Mouse (Mus musculus): ENCODE data around the gene Fam32a. TPM values are rescaled to one million over a fixed set of nuclear protein-coding genes. Genes with fewer than 3 reads are reported as not detected.

Fam32a gene
- total and polyA plus RNA-seq, 3 experiments, result 33.1 to 43.0 (median 34.6) TPM

DNA sequence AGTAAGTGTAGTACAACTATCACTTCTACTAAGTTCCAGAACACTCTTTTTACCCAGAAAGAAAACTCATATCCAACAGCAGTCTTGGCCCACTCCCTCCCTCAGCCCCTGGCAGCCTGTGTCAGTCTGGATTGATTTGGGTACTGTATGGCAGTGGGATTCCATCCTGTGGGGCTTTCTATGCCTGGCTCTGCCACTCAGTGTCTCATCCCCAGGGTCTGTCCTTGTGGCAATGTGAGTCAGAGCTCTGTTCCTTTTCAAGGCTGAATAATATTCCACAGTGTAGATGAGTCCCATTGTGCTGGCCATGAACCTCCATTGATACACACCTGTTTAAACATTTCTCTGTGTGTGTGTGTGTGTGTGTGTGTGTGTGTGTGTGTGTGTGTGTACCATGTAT, 47.1 kb downstream of the Fam32a start:
- TF ChIP-seq ZNF384 (IDR thresholded peaks at IDR 0.05; ENCODE audit: low read depth, low read length) (no peak), MAFK (IDR thresholded peaks at IDR 0.05; ENCODE audit: insufficient replicate concordance, low read length) (no peak), MAX (IDR thresholded peaks at IDR 0.05; ENCODE audit: low read length) (no peak)
- Histone ChIP-seq H3K9ac (ENCODE audit: insufficient read depth, low read depth) (no peak overlapping the region), H3K36me3 (replicated peaks in 1 of 2; ENCODE audit: control insufficient read depth in 1 of 2, insufficient read depth in 1 of 2, low read length in 1 of 2) (no peaks in the 10 kb centered on the region), H3K4me2 (ENCODE audit: insufficient read depth, low read depth, poor library complexity, severe bottlenecking) (no peak overlapping the region), H3K9me3 (replicated peaks; ENCODE audit: low read length) (no peaks in the 10 kb centered on the region), H3K79me2 (replicated peaks; ENCODE audit: control insufficient read depth, extremely low read depth, insufficient read depth, poor library complexity, severe bottlenecking) (no peaks in the 10 kb centered on the region), H3K27me3 (replicated peaks) (no peaks in the 10 kb centered on the region), H3K4me3 (replicated peaks in 1 of 3; ENCODE audit: low read depth in 2 of 3, low read length in 2 of 3, poor library complexity in 1 of 3) (no peak overlapping the region), H3K27ac (ENCODE audit: insufficient read depth, low read depth) (no peak overlapping the region), H3K4me1 (ENCODE audit: control insufficient read depth in 1 of 2, insufficient read depth in 2 of 2) (peaks cover 6 to 49% of the 10 kb centered on the region in 2 experiments; a peak in 3 of 4 replicates)
- dilution Hi-C loops (cut with MboI; ENCODE audit: extremely low pct_ligation_motif_present, extremely low pct_unique_long_range_greater_than_20kb, low sequenced_read_pairs), result no loop called here
- in situ Hi-C loops (cut with MboI; ENCODE audit: low pct_ligation_motif_present, low pct_unique_long_range_greater_than_20kb, low sequenced_read_pairs), result loop anchor here (5.0 kb wide), 1 partner anchor 106 kb away; no protein-coding TSS in a partner anchor
- no peak for DNase-seq (ENCODE audit: extremely low read depth)

DNA sequence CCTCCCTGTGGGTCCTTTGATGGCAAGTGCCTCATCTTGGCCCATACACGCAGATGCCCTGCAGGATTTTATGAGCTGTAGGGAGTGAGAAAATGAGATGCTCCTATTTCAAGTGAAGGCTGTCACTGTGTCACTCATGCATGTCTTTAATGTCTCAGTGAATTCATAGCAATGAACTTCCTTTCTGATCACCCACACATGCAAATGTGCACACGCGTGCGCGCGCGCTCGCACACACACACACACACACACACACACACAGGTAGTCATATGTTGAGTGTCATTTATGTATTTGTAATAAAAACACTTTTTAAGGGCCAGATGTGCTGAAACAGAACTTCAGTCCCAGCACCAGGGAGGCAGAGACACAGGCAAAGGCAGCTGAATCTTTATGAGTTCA, 47.6 kb downstream of the Fam32a start:
- DNase-seq (ENCODE audit: extremely low read depth), result no peak
- H3K36me3 ChIP-seq (replicated peaks in 1 of 2; ENCODE audit: control insufficient read depth in 1 of 2, insufficient read depth in 1 of 2, low read length in 1 of 2), result no peaks in the 10 kb centered on the region
- no peaks in the 10 kb centered on the region for H3K27me3 ChIP-seq (replicated peaks)
- no peak overlapping the region for H3K4me2 ChIP-seq (ENCODE audit: insufficient read depth, low read depth, poor library complexity, severe bottlenecking)
- no peak overlapping the region for H3K27ac ChIP-seq (ENCODE audit: insufficient read depth, low read depth)
- no peak overlapping the region for H3K9ac ChIP-seq (ENCODE audit: insufficient read depth, low read depth)
- H3K9me3 ChIP-seq (replicated peaks; ENCODE audit: low read length), result no peaks in the 10 kb centered on the region
- in situ Hi-C loops (cut with MboI; ENCODE audit: low pct_ligation_motif_present, low pct_unique_long_range_greater_than_20kb, low sequenced_read_pairs) (loop anchor here (5.0 kb wide), 1 partner anchor 105 kb away; no protein-coding TSS in a partner anchor), dilution Hi-C loops (cut with MboI; ENCODE audit: extremely low pct_ligation_motif_present, extremely low pct_unique_long_range_greater_than_20kb, low sequenced_read_pairs) (no loop called here)
- no peaks in the 10 kb centered on the region for H3K79me2 ChIP-seq (replicated peaks; ENCODE audit: control insufficient read depth, extremely low read depth, insufficient read depth, poor library complexity, severe bottlenecking)
- TF ChIP-seq MYC (IDR thresholded peaks at IDR 0.05; ENCODE audit: low read depth, low read length) (no peak), PAX5 (IDR thresholded peaks at IDR 0.05; ENCODE audit: low read length) (no peak), ZMIZ1 (IDR thresholded peaks at IDR 0.05; ENCODE audit: low read depth, low read length) (no peak), BHLHE40 (IDR thresholded peaks at IDR 0.05; ENCODE audit: low read depth, low read length) (no peak), MAZ (IDR thresholded peaks at IDR 0.05; ENCODE audit: low read depth, low read length) (no peak), POLR2AphosphoS2 (IDR thresholded peaks at IDR 0.05; ENCODE audit: low read depth, low read length) (no peak), SMC3 (IDR thresholded peaks at IDR 0.05; ENCODE audit: low read depth, low read length) (no peak), NELFE (IDR thresholded peaks at IDR 0.05; ENCODE audit: low read depth, low read length) (no peak)
- H3K4me1 ChIP-seq (ENCODE audit: control insufficient read depth in 1 of 2, insufficient read depth in 2 of 2), result peaks cover 6 to 49% of the 10 kb centered on the region in 2 experiments
- H3K4me3 ChIP-seq (replicated peaks in 1 of 3; ENCODE audit: low read depth in 2 of 3, low read length in 2 of 3, poor library complexity in 1 of 3), result no peak overlapping the region

DNA sequence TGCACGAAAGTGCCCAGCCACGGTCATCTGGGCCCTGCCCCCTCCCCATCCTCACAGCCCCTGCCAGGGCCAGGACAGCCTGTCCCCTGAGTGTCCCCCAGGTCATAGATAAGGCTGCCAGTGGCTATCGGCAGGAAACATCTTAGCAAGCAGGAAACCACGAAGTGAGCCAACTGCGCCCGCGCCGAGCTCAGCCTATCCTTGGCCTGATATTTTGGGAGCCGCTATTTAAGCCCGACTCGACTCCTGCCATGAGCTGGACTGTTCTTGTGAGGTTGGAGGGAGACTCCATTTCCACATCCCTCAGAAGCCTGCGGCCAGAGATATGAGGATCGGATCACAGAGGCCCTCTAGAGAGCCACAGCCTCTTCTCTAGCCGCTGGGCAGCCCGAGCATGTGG, 48.8 kb downstream of the Fam32a start:
- no peak overlapping the region for H3K4me2 ChIP-seq (ENCODE audit: insufficient read depth, low read depth, poor library complexity, severe bottlenecking)
- TF ChIP-seq CHD2 (IDR thresholded peaks at IDR 0.05; ENCODE audit: low read length), result no peak
- no peak for TF ChIP-seq ELF1 (IDR thresholded peaks at IDR 0.05; ENCODE audit: low read depth, low read length)
- no peak for TF ChIP-seq ZMIZ1 (IDR thresholded peaks at IDR 0.05; ENCODE audit: low read depth, low read length)
- no peak for TF ChIP-seq RCOR1 (conservative IDR thresholded peaks at IDR 0.05; ENCODE audit: low read depth, low read length)
- no peak for TF ChIP-seq MAX (IDR thresholded peaks at IDR 0.05; ENCODE audit: low read length)
- no peak for TF ChIP-seq GABPA (IDR thresholded peaks at IDR 0.05; ENCODE audit: insufficient replicate concordance, low read depth, low read length)

More for the DNA sequence above, 48.8 kb downstream of the Fam32a start:
- H3K9me3 ChIP-seq (replicated peaks; ENCODE audit: low read length), result peaks cover 2% of the 10 kb centered on the region
- no peak for DNase-seq (ENCODE audit: extremely low read depth)
- H3K27ac ChIP-seq (ENCODE audit: insufficient read depth, low read depth), result no peak overlapping the region
- H3K27me3 ChIP-seq (replicated peaks), result no peaks in the 10 kb centered on the region
- dilution Hi-C loops (cut with MboI; ENCODE audit: extremely low pct_ligation_motif_present, extremely low pct_unique_long_range_greater_than_20kb, low sequenced_read_pairs) (no loop called here), in situ Hi-C loops (cut with MboI; ENCODE audit: low pct_ligation_motif_present, low pct_unique_long_range_greater_than_20kb, low sequenced_read_pairs) (loop anchor here (5.0 kb wide), 1 partner anchor 104 kb away; no protein-coding TSS in a partner anchor)
- H3K9ac ChIP-seq (ENCODE audit: insufficient read depth, low read depth), result no peak overlapping the region
- H3K4me3 ChIP-seq (replicated peaks in 1 of 3; ENCODE audit: low read depth in 2 of 3, low read length in 2 of 3, poor library complexity in 1 of 3), result no peak overlapping the region
- no peaks in the 10 kb centered on the region for H3K36me3 ChIP-seq (replicated peaks in 1 of 2; ENCODE audit: control insufficient read depth in 1 of 2, insufficient read depth in 1 of 2, low read length in 1 of 2)
- H3K4me1 ChIP-seq (ENCODE audit: control insufficient read depth in 1 of 2, insufficient read depth in 2 of 2), result peaks cover 10 to 58% of the 10 kb centered on the region in 2 experiments
- no peaks in the 10 kb centered on the region for H3K79me2 ChIP-seq (replicated peaks; ENCODE audit: control insufficient read depth, extremely low read depth, insufficient read depth, poor library complexity, severe bottlenecking)

Data from CH12.LX (cell line).